Mouse (Mus musculus): ENCODE measurements around the gene Hoxc9.

The Hoxc9 gene

DNA sequence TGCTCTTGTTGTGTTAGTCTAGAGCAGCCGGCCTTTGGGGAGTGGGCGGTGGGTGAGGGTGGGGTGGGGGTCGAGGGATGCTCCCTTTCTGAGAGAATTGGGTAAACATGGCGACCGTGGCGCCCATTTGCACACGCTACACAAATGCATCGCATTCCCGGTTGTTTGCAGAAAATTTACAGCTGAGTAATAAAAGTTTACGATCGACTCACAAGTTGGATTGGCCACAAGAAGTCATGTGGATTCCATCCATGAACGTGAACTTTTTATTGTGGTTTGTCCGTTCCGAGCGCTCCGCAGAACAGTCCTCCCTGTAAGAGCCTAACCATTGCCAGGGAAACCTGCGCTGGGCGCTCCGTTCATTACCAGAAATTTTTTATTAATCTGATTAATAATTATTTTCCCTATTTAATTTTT, 21.7 kb downstream of the Hoxc9 start, which contains the start of gene Hoxc6:
Gene Hoxc6, plus strand, starts transcription at position 319 of the 417 bp plus-strand sequence.
- in situ Hi-C loops (cut with MboI, MseI) = no loop called here

DNA sequence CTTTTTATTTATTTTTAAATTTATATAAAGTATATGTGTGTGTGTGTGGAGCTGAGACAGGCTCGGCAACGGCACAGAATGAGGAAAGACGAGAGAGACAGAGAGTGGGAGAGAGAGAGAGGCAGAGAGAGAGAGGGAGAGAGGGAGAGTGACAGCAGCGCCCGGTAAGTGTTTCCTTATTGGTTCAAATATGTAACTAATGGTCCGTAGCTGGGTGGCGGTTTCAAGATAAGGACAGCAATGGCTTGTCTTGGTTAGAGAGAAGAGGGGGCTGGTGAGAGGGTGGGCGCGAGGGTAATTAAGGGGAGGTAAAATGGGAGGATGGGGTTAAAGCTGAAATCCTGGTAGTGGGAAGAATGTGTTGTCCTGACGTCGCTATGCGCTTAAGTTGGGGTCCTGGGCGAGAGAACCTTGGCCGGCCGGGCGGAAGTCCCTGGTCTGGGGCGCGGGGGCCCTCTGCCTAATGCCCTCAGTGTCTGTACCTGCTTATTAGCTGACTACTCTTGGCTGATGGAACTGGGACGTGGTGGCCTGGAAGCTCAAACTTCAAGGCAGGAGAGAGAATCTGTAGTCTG, 22.5 kb downstream of the Hoxc9 start:
- in situ Hi-C loops (cut with MboI, MseI) = no loop called here

DNA sequence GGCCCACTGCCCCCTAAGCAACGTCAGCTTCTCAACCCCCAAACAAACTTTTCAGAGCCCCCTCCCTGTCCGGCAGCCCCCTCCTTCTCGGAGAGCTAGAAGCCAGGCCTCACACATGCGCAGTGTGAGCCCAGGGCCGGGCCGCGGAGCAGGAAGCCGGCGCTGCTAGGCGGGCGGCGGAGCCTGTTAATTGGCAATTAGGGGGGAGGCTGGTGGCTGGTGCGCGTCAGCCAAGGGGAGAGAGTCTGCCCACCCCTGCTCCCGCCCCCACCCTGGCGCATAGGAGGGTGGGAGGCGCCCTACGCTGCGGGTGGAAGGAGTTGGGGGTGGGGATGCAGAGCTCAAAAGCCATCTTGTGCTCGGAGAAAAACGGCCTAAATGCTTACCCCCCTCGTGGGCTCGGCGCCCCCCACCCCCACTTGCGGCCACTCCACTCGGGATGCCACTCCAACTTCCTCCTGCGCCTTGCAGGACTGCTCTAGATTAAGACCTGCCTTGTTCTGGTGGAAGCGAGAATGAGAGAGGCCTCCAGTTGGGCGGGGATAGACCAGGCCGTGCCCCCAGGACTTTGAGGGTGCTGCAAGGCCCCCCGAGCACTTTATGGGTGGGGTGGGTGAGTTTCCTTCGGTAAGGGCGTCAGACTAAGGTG, 23.1 kb downstream of the Hoxc9 start:
- in situ Hi-C loops (cut with MboI, MseI) = no loop called here

GRCm38 (mm10) chr15:102999955-103000354, 23.7 kb downstream of the Hoxc9 start:
- in situ Hi-C loops (cut with MboI, MseI) = no loop called here

GRCm38 (mm10) chr15:103000501-103000901, 24.3 kb downstream of the Hoxc9 start:
- in situ Hi-C loops (cut with MboI, MseI) = no loop called here

DNA sequence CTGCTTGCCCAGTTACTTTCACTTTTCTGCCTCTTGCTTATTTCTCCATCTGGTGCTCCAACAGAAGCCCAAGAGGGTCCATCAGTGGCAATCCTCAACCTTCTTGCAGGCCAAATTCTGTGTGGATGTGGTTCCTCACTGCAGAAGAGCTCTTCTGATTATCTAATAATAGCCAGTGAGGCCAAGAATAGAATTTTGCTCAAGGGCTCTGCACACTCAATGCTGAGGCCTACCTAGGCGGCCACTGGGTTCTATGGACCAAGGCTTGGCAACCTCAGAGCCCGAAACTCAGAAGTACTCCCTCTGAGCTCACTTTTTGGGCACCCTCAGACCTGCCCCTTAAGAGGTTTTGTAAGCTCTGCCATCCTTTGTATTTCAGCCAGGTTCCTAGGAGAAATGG, 25.1 kb downstream of the Hoxc9 start:
- in situ Hi-C loops (cut with MboI, MseI) = no loop called here

DNA sequence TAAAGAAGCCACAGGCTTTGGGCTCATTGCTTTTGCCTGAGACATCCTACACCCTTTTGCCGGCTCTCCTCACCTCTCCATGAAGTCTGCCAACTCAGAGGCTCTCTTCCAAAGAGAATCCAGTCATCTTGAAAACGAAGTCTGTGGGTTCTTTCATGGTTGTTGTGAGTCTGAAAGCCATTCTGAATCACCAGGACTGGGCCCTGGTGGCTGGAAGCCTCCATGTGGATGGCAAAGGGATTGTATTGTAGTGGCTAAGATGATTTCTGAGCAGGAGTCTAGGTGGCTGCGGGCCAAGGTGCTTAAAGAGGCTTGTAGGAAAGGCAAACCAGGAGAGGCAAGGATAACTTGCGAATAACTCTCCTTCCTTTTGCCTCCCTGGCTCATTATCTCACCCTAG, 25.9 kb downstream of the Hoxc9 start:
- in situ Hi-C loops (cut with MboI, MseI) = no loop called here

DNA sequence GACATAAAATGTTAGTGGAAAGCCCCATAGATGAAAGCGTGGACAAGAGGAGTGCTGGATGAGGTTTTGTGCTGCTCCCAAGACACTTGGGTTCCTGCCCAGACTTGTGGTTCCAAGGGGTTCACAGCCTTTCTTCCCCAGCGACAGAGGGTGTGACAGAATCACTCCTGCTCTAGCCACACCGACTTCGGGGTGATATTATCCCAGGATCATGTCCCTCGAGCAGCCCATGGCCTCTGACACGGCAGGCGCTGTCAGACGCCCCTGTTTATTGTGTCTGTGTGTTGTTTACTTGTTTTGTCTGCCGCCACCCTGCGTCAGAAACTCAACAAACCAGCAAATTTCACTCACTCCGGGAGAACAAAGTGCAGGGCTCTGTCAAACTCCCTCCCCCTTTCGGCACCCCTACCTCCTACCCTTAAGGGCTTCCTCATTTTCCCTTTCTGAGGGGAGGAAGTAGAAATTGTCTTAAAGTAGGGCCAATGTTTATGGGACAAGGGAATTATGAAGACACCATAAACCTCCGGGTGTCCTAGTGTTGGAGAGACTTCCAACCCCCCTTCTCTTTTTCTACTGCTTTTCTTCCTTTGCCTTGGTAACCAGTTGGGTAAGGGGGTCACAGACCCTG, 26.7 kb downstream of the Hoxc9 start:
- in situ Hi-C loops (cut with MboI, MseI) = no loop called here

- in situ Hi-C loops (cut with MboI, MseI) = no loop called here
Measured at GRCm38 (mm10) chr15:103005308-103005707, 29.1 kb downstream of the Hoxc9 start.

GRCm38 (mm10) chr15:103005797-103006196, 29.6 kb downstream of the Hoxc9 start:
- in situ Hi-C loops (cut with MboI, MseI) = no loop called here

- in situ Hi-C loops (cut with MboI, MseI) = no loop called here
Measured at GRCm38 (mm10) chr15:103006326-103006725, 30.1 kb downstream of the Hoxc9 start.

DNA sequence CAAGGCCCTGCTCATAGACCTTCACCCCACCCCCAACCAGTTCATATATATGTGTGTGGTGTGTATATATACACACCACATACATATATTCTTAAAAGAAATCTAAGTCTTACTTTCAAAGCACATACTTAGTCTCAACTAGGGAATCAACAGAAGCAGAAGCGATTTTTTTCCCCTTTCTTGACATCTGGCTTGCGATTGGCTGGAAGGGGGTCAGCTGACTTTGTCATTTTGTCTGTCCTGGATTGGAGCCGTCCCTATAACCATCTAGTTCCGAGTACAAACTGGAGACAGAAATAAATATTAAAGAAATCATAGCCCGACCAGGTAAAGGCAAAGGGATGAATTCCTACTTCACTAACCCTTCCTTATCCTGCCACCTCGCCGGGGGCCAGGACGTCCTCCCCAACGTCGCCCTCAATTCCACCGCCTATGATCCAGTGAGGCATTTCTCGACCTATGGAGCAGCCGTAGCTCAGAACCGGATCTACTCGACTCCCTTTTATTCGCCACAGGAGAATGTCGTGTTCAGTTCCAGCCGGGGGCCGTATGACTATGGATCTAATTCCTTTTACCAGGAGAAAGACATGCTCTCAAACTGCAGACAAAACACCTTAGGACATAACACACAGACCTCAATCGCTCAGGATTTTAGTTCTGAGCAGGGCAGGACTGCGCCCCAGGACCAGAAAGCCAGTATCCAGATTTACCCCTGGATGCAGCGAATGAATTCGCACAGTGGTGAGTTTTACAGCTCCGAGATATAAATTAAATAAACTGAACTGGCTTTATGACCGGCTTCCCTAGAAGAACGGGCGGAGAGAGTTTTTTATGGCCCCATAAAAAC, 33.2 kb downstream of the Hoxc9 start:
- in situ Hi-C loops (cut with MboI, MseI) = no loop called here

GRCm38 (mm10) chr15:103010112-103010846, 34.0 kb downstream of the Hoxc9 start:
- in situ Hi-C loops (cut with MboI, MseI) = no loop called here

DNA sequence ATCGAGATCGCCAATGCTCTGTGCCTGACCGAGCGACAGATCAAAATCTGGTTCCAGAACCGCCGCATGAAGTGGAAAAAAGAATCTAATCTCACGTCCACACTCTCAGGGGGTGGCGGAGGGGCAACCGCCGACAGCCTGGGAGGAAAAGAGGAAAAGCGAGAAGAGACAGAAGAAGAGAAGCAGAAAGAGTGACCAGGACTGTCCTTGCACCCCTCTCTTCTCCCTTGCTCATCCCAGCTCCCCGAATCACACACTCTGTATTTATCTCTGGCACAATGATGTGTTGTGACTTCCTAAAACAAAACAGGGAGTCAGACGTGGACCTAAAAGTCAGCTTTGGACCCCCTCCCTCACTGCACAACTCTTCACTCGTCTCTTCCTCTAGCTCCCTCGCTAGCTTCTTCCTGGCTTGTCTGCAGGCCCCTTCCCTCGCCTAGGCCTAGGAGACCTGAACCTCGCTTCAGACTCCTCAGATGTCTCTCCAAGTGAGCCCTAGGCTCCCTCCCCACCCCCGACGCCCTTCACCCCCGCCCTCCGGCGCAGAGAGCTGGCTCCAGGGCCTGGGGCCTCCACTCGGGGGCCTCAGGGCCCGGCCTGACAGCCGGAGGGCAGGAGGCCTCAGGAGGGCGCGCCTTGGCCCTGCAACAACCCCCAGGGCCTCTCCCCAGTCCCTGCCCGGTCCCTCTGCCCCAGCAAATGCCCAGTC, 34.8 kb downstream of the Hoxc9 start:
- in situ Hi-C loops (cut with MboI, MseI) = no loop called here

GRCm38 (mm10) chr15:103011928-103012486, 35.8 kb downstream of the Hoxc9 start:
- in situ Hi-C loops (cut with MboI, MseI) = no loop called here

- in situ Hi-C loops (cut with MboI, MseI) = no loop called here
Measured at GRCm38 (mm10) chr15:103013238-103013984, 37.2 kb downstream of the Hoxc9 start.

GRCm38 (mm10) chr15:103014166-103015008, 38.1 kb downstream of the Hoxc9 start:
- in situ Hi-C loops (cut with MboI, MseI) = no loop called here

- in situ Hi-C loops (cut with MboI, MseI) = no loop called here
Measured at GRCm38 (mm10) chr15:103015009-103015399, 38.8 kb downstream of the Hoxc9 start.
